Mouse (Mus musculus) T-cell, adult 2 months (primary cell): Measurements from ENCODE around the gene Ncoa3.

Source experiments
- DNase-seq: peaks from one replicate; pipeline ENCODE4 v3.0.0; 2022; ENCODE audit warnings: low spot score

The Ncoa3 gene

DNA sequence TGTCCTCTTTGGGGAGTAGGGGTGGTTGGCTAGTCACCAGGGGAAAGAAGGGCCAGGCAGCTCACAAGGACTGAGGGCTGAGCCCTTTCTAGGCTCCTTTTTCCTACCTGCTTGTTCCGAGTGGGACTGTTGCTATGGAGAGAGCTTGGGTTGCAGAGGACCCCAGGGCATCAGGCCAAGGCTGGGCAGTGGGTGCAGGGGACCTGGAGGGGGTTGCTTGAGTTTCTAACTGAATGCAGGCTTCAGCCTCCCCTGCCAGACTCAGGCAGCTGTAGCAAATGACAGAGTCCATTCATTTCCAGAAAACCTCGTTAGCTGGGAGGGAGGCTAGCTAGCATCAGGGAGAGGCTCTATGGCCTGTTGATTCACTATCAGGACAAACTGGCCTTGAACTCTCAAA lies 114.2 kb downstream of the Ncoa3 start:
- DNase-seq: no peak

GRCm38 (mm10) chr2:166107911-166108310 lies 115.5 kb downstream of the Ncoa3 start:
- DNase-seq: no peak

GRCm38 (mm10) chr2:166108326-166108725 lies 115.9 kb downstream of the Ncoa3 start:
- peak; percentile 43 for DNase-seq

DNA sequence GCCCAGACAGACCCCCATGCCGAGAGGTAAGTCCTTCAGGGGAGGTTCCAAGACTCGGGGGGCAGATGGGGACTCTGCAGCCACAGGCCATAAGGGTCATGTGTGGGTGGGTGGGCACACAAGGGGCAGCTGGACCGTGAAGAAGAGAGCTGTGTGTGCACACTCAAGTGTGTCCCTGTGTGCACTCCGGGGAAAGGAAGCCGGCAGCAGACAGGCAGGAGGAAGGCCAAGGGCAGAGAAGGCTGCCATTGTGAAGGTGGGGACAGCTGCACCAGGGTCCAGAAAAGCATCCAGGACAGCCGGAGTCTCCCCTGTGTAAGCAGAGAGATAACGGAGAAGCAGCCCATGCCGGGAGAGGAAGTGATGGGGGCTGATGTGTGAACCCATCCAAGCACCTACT lies 118.3 kb downstream of the Ncoa3 start:
- DNase-seq: no peak

DNA sequence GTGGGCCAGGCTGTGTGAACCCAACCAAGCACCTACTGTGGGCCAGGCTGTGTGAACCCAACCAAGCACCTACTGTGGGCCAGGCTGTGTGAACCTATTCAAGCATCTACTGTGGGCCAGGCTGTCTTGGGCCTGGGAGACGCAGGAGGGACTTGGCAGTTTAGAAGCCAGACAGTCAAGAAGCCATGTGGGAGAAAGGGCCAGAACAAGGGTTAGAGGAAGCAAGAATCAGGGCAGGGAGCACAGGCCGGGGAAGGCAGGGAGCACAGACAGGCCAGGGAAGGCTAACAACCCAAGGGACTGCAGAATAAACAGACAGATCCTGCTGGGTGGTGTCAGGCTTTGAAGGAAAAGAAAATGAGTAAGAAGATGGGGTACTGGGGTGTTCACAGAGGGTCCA lies 118.8 kb downstream of the Ncoa3 start:
- DNase-seq: no peak

DNA sequence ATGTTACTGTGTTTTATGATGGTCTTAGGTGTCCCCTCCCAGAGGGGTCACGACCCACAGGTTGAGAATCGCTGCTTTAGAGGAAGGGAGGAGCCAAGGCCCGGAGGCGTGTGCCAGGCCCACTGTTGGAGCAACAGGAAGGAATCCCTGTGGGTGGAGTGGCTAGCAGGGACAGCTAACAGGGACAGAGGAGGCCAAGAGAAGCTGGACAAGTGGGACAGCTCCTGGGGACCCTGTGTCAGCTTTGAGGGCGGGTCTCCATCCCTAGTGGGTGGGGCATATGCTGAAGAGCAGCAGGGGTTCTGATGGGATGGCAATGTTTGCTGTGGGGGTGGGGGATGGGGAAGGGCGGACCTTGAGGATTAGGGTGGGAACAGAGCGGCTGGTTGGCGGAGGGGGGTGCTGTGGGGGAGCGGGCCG lies 119.4 kb downstream of the Ncoa3 start:
- no peak for DNase-seq

DNA sequence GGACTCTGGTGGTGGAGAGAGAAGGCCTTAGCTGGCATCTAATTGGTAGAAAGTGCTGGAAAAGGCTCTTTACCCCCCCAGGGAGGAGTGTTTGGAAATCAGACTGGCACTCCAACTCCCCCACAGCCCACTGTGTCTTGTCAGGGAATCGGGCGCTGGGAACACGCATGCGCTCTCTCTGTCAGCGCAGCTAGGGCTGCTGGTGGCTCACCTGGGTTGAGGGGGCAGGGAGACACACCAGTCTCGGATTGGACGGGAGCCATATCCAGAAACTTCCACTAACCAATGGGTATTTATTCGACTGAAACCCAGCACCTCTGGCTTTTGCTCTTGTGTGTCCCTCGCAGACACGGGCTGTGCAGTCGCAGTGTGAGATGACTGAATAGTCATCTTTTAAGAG lies 120.5 kb downstream of the Ncoa3 start:
- DNase-seq: no peak

DNA sequence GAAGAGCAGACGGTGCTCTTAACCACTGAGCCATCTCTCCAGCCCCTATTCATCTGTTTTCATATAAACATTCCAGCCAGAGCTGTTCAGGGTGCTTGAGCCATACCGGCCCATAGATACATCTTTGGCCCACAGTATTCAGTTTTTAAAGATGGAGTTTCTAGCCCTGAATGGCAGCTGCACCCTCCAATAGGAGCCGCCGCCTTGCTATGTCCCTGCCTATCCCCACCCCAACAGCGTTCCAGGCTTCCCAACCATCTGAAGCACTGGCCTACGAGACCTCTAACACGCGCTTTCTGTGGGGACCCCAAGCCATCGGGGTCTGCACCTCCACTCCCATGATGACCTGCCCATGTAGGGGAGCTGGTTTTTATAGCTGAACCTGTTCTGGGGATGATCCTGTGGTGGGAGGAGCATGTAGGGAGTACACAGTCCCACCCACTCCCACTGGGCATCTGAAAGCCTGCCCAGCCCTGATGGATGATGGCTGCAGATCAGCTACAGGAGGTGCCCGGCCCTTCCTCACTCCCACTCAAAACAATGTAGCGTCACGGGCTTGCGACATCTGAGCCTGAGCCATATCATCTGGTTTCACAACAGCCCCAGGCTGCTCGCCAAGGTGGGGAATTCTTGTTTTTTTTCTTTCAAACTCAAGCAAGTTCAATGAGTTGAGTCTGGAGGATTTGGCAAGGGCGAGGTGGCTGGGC lies 123.3 kb downstream of the Ncoa3 start:
- DNase-seq: no peak

DNA sequence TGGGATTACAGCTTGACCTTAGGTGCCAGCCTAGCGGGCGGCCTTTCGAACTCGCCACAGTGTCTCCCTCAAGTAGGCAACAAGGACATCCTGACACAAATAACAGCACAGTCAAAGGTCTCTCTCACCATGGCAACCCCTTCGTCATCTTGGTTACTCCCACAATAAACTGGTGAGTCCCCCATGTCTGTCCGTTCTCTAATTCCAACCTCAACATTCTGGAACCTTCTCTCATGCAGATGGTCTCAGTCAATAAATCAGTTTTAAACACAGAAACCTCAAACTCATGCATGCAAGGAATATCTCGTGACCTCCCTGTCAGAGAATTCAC lies 123.8 kb downstream of the Ncoa3 start:
- DNase-seq: no peak

DNA sequence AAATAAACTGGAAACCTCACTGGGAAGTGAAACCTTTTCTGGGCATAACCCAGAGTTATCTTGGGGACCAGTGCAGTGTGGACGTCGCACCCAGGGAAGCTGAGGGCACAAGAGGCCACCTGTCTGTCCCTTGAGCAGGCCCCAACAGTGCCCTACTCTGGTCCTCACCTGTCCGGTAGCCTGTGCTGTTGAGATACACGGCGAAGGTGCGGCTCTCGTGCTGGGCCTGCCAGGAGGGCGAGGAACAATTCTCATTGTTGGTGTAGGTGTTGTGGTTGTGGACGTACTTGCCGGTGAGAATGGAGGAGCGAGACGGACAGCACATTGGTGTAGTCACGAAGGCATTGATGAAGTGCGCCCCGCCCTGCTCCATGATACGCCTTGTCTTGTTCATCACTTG lies 124.3 kb downstream of the Ncoa3 start:
- DNase-seq: no peak

GRCm38 (mm10) chr2:166119992-166120391 lies 127.6 kb downstream of the Ncoa3 start:
- no peak for DNase-seq

DNA sequence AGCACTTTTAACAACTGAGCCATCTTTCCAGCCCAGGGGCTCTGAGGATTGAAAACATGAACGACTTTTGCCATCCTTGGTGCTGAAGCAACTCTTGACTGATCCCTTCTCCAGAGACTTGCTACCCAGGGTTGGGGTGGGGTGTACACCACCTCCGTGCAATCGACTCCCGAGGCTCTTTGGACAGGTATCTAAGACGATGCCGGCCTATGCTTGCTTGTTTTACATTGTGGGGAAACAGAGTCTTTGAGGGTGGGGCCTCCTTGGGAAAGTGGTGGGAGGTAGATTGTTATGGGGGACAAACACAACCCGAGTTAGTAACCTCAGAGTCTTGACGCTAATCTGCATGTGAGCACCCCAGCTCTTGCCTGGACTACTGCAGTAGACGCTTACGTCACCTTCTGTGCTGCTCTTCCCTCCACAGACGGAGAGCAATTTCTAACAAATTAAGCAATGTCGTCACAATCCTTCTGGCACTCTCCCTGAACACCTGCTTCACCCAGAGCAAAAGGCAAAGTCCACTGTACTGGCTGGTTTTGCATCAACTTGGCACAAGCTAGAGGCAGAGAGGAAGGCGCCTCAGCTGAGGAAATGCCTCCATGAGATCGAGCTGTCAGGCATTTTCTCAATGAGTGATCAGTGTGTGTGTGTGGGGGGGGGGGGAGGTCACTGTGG lies 129.4 kb downstream of the Ncoa3 start:
- DNase-seq: no peak

- DNase-seq: no peak
These were observed 130.3 kb downstream of the Ncoa3 start for GRCm38 (mm10) chr2:166122781-166123180.
